Mouse (Mus musculus) embryonic facial prominence, embryonic 15.5 days (tissue): Measurements from ENCODE around the gene Aadacl2. TPM values are rescaled to one million over a fixed set of nuclear protein-coding genes. Genes with fewer than 3 reads are reported as not detected.

ENCODE experiments used
- ATAC-seq: fragments of 200-750 bp; cut with Nextera tagmentation; 2 replicates; pipeline ENCODE4 v1.8.0; 2017; ENCODE audit warnings: low read depth, moderate TSS enrichment; ENCODE audit not compliant: insufficient number of reproducible peaks, low FRiP score, low TSS enrichment
- H3K27ac ChIP-seq: fragments of 300-500 bp; sonication (generic); replicated peaks from 2 replicates; pipeline ENCODE4 v1.5.1; 2015; ENCODE audit warnings: mild to moderate bottlenecking, inconsistent platforms
- H3K27me3 ChIP-seq: fragments of 300-500 bp; sonication (generic); 2 replicates; pipeline ENCODE4 v1.6.1; 2015; ENCODE audit warnings: inconsistent platforms
- H3K36me3 ChIP-seq: fragments of 300-500 bp; sonication (generic); 2 replicates; pipeline ENCODE4 v1.6.1; 2015; ENCODE audit warnings: mild to moderate bottlenecking, inconsistent platforms
- H3K4me1 ChIP-seq: fragments of 300-500 bp; sonication (generic); 2 replicates; pipeline ENCODE4 v1.6.1; 2015; ENCODE audit warnings: inconsistent platforms
- H3K4me2 ChIP-seq: fragments of 300-500 bp; sonication (generic); replicated peaks from 2 replicates; pipeline ENCODE4 v1.6.1; 2015; ENCODE audit warnings: mild to moderate bottlenecking, inconsistent platforms
- H3K4me3 ChIP-seq: fragments of 300-500 bp; sonication (generic); replicated peaks from 2 replicates; pipeline ENCODE4 v1.5.1; 2015; ENCODE audit warnings: mild to moderate bottlenecking, inconsistent platforms
- H3K9ac ChIP-seq: fragments of 300-500 bp; sonication (generic); 2 replicates; pipeline ENCODE4 v1.6.1; 2015; ENCODE audit warnings: inconsistent platforms
- H3K9me3 ChIP-seq: fragments of 300-500 bp; sonication (generic); replicated peaks from 2 replicates; pipeline ENCODE4 v1.6.1; 2016; ENCODE audit warnings: inconsistent platforms
- WGBS: fragments of 180-500 bp; shearing (Covaris S2); methylation state at CpG from one replicate; pipeline ENCODE4 v1.1.7; 2015; 5-methylcytosine and 5-hydroxymethylcytosine counted together
- polyA plus RNA-seq: library from polyadenylated mRNA; unstranded; fragments of >200 nt; fragmentation: Nextera tagmentation; extraction: Ambion mirVana; gene quantifications from 2 replicates; pipeline ENCODE4 v1.2.1, GENCODE M21; 2015

Aadacl2 gene
- polyA plus RNA-seq, 1 experiment from 2014 or later: 3.6 TPM

GRCm38 (mm10) chr3:60057809-60058082 lies 51.2 kb downstream of the Aadacl2 start:
- H3K9me3 ChIP-seq: no peaks in the 10 kb centered on the region
- H3K4me3 ChIP-seq: no peak overlapping the region
- no peak overlapping the region for H3K4me2 ChIP-seq
- WGBS: 81% methylated on average over 1 of the region's 1 CpGs
- H3K36me3 ChIP-seq: no peaks in the 10 kb centered on the region
- no peak for ATAC-seq
- H3K27me3 ChIP-seq: no peaks in the 10 kb centered on the region
- H3K9ac ChIP-seq: no peak overlapping the region
- no peak overlapping the region for H3K27ac ChIP-seq
- peaks cover 4% of the 10 kb centered on the region; the same call in 1 of the 2 replicates for H3K4me1 ChIP-seq

Other genes with a start within 250 kb of the Aadacl2 start
- not detected in 2 replicates for gene Gm8298, start 145.7 kb upstream of the Aadacl2 start, polyA plus RNA-seq
- 2.8 and 3.1 TPM in 2 replicates for gene C130079G13Rik, start 81.5 kb upstream of the Aadacl2 start, polyA plus RNA-seq
- 0.95 and 0.99 TPM in 2 replicates for gene Aadac, start 19.0 kb downstream of the Aadacl2 start, polyA plus RNA-seq
- gene Sucnr1, start 75.1 kb downstream of the Aadacl2 start, polyA plus RNA-seq: 0.93 and 1.0 TPM in 2 replicates